Mouse (Mus musculus) embryonic facial prominence, embryonic 14.5 days (tissue): ENCODE measurements around the gene Ms4a18. TPM values are rescaled to one million over a fixed set of nuclear protein-coding genes. Genes with fewer than 3 reads are reported as not detected.

Source experiments
- ATAC-seq: fragments of 200-750 bp; cut with Nextera tagmentation; 2 replicates; pipeline ENCODE4 v1.8.0; 2017; ENCODE audit warnings: low read depth, moderate number of reproducible peaks, moderate TSS enrichment
- DNase-seq: peaks from one replicate; pipeline ENCODE4 v3.0.0-alpha.2; 2015; ENCODE audit warnings: low spot score
- H3K27ac ChIP-seq: fragments of 300-500 bp; sonication (generic); replicated peaks from 2 replicates; pipeline ENCODE4 v1.5.1; 2014; ENCODE audit warnings: low read depth, mild to moderate bottlenecking, low read length, moderate library complexity
- H3K27me3 ChIP-seq: fragments of 300-500 bp; sonication (generic); replicated peaks from 2 replicates; pipeline ENCODE4 v1.6.1; 2014; ENCODE audit warnings: low read length; ENCODE audit not compliant: control insufficient read depth, insufficient read depth
- H3K36me3 ChIP-seq: fragments of 300-500 bp; sonication (generic); 2 replicates; pipeline ENCODE4 v1.6.1; 2014; ENCODE audit warnings: low read length, mixed read lengths; ENCODE audit not compliant: control insufficient read depth, insufficient read depth
- H3K4me1 ChIP-seq: fragments of 300-500 bp; sonication (generic); 2 replicates; pipeline ENCODE4 v1.6.1; 2014; ENCODE audit warnings: antibody characterized with exemption, low read length; ENCODE audit not compliant: control insufficient read depth, insufficient read depth
- H3K4me2 ChIP-seq: fragments of 300-500 bp; sonication (generic); 2 replicates; pipeline ENCODE4 v1.6.1; 2014; ENCODE audit warnings: low read depth, mild to moderate bottlenecking, low read length, moderate library complexity, mixed read lengths
- H3K4me3 ChIP-seq: fragments of 300-500 bp; sonication (generic); 2 replicates; pipeline ENCODE4 v1.5.1; 2014; ENCODE audit warnings: low read depth, mild to moderate bottlenecking, low read length
- H3K9ac ChIP-seq: fragments of 300-500 bp; sonication (generic); 2 replicates; pipeline ENCODE4 v1.6.1; 2014; ENCODE audit warnings: low read depth, mild to moderate bottlenecking, low read length, moderate library complexity, mixed read lengths
- H3K9me3 ChIP-seq: fragments of 300-500 bp; sonication (generic); 2 replicates; pipeline ENCODE4 v1.6.1; 2016; ENCODE audit warnings: low read length; ENCODE audit not compliant: control insufficient read depth
- WGBS: fragments of 180-500 bp; shearing (Covaris S2); extraction: QIAGEN DNeasy Blood & Tissue Kit; methylation state at CpG from one replicate; pipeline ENCODE4 v1.1.7; 2014; 5-methylcytosine and 5-hydroxymethylcytosine counted together
- polyA plus RNA-seq: library from polyadenylated mRNA; unstranded; fragments of >200 nt; fragmentation: Nextera tagmentation; extraction: Ambion mirVana; gene quantifications from 2 replicates; pipeline ENCODE4 v1.2.1, GENCODE M21; 2014

Ms4a18 gene
- polyA plus RNA-seq, 1 experiment from 2014 or later = not detected

GRCm38 (mm10) chr19:10993150-10993549 lies 24.7 kb downstream of the Ms4a18 start, which contains the start of gene Ms4a15:
Gene Ms4a15 (minus strand): TSS chr19:10993250.
- Histone ChIP-seq H3K4me2 (no peak within 1 kb of the TSS), H3K36me3 (no peaks in the 10 kb centered on the region), H3K27me3 (no peaks in the 10 kb centered on the region; the same call in 1 of the 2 replicates), H3K4me1 (no peaks in the 10 kb centered on the region), H3K4me3 (no peak within 1 kb of the TSS), H3K9ac (no peak within 1 kb of the TSS), H3K27ac (no peak within 1 kb of the TSS), H3K9me3 (no peaks in the 10 kb centered on the region)
- 78% methylated on average over 7 of the region's 7 CpGs for WGBS
- ATAC-seq (no peak), DNase-seq (no peak)

GRCm38 (mm10) chr19:10991911-10992310 lies 25.9 kb downstream of the Ms4a18 start:
- no peak overlapping the region for H3K4me2 ChIP-seq
- H3K9me3 ChIP-seq = no peaks in the 10 kb centered on the region
- H3K27ac ChIP-seq = no peak overlapping the region
- ATAC-seq = no peak
- no peaks in the 10 kb centered on the region for H3K4me1 ChIP-seq
- no peak overlapping the region for H3K4me3 ChIP-seq
- H3K27me3 ChIP-seq = no peaks in the 10 kb centered on the region; the same call in 1 of the 2 replicates
- H3K36me3 ChIP-seq = no peaks in the 10 kb centered on the region
- no peak for DNase-seq
- H3K9ac ChIP-seq = no peak overlapping the region

GRCm38 (mm10) chr19:10990751-10991150 lies 27.1 kb downstream of the Ms4a18 start:
- DNase-seq (no peak), ATAC-seq (no peak)
- no peaks in the 10 kb centered on the region for H3K36me3 ChIP-seq
- WGBS = 53% methylated on average over 1 of the region's 1 CpGs
- no peaks in the 10 kb centered on the region; the same call in 1 of the 2 replicates for H3K27me3 ChIP-seq
- H3K4me3 ChIP-seq = no peak overlapping the region
- H3K4me1 ChIP-seq = no peaks in the 10 kb centered on the region
- no peak overlapping the region for H3K4me2 ChIP-seq
- H3K9ac ChIP-seq = no peak overlapping the region
- no peak overlapping the region for H3K27ac ChIP-seq
- no peaks in the 10 kb centered on the region for H3K9me3 ChIP-seq

- Histone ChIP-seq H3K36me3 (no peaks in the 10 kb centered on the region), H3K4me2 (no peak overlapping the region), H3K4me3 (no peak overlapping the region), H3K9ac (no peak overlapping the region), H3K27ac (no peak overlapping the region), H3K9me3 (no peaks in the 10 kb centered on the region), H3K4me1 (no peaks in the 10 kb centered on the region), H3K27me3 (no peaks in the 10 kb centered on the region; the same call in 1 of the 2 replicates)
- ATAC-seq (no peak), DNase-seq (no peak)
- 85% methylated on average over 1 of the region's 1 CpGs for WGBS
Measured at GRCm38 (mm10) chr19:10988563-10988962, 29.3 kb downstream of the Ms4a18 start.

- no peaks in the 10 kb centered on the region for H3K36me3 ChIP-seq
- no peaks in the 10 kb centered on the region for H3K9me3 ChIP-seq
- ATAC-seq = no peak
- 81% methylated on average over 4 of the region's 4 CpGs for WGBS
- H3K27me3 ChIP-seq = no peaks in the 10 kb centered on the region; the same call in 1 of the 2 replicates
- no peak overlapping the region for H3K4me2 ChIP-seq
- H3K27ac ChIP-seq = no peak overlapping the region
- H3K4me1 ChIP-seq = no peaks in the 10 kb centered on the region
- H3K4me3 ChIP-seq = no peak overlapping the region
- no peak for DNase-seq
- no peak overlapping the region for H3K9ac ChIP-seq
Measured at GRCm38 (mm10) chr19:10985889-10986288, 31.9 kb downstream of the Ms4a18 start.

GRCm38 (mm10) chr19:10984551-10984950 lies 33.3 kb downstream of the Ms4a18 start:
- WGBS = 75% methylated on average over 13 of the region's 13 CpGs
- Histone ChIP-seq H3K4me2 (no peak overlapping the region), H3K9me3 (no peaks in the 10 kb centered on the region), H3K9ac (no peak overlapping the region), H3K4me3 (no peak overlapping the region), H3K4me1 (no peaks in the 10 kb centered on the region), H3K27ac (no peak overlapping the region), H3K36me3 (no peaks in the 10 kb centered on the region), H3K27me3 (no peaks in the 10 kb centered on the region)
- no peak for ATAC-seq
- DNase-seq = no peak

- Histone ChIP-seq H3K9me3 (no peaks in the 10 kb centered on the region), H3K36me3 (no peaks in the 10 kb centered on the region), H3K27me3 (no peaks in the 10 kb centered on the region), H3K4me1 (0 out of 2 replicates have a peak, but pooled peaks cover under 1% of the 10 kb centered on the region), H3K4me2 (no peak overlapping the region), H3K27ac (no peak overlapping the region), H3K9ac (no peak overlapping the region), H3K4me3 (no peak overlapping the region)
- no peak for DNase-seq
- WGBS = 30% methylated on average over 10 of the region's 14 CpGs
- ATAC-seq = no peak
Measured at GRCm38 (mm10) chr19:10983146-10983545, 34.7 kb downstream of the Ms4a18 start.

- Histone ChIP-seq H3K36me3 (no peaks in the 10 kb centered on the region), H3K4me2 (no peak overlapping the region), H3K27me3 (no peaks in the 10 kb centered on the region), H3K27ac (no peak overlapping the region), H3K9ac (no peak overlapping the region), H3K4me1 (0 out of 2 replicates have a peak, but pooled peaks cover 5% of the 10 kb centered on the region), H3K9me3 (no peaks in the 10 kb centered on the region), H3K4me3 (no peak overlapping the region)
- DNase-seq (no peak), ATAC-seq (no peak)
- 94% methylated on average over 5 of the region's 5 CpGs for WGBS
Measured at GRCm38 (mm10) chr19:10980210-10980609, 37.6 kb downstream of the Ms4a18 start.
